In the genomic region with DNA sequence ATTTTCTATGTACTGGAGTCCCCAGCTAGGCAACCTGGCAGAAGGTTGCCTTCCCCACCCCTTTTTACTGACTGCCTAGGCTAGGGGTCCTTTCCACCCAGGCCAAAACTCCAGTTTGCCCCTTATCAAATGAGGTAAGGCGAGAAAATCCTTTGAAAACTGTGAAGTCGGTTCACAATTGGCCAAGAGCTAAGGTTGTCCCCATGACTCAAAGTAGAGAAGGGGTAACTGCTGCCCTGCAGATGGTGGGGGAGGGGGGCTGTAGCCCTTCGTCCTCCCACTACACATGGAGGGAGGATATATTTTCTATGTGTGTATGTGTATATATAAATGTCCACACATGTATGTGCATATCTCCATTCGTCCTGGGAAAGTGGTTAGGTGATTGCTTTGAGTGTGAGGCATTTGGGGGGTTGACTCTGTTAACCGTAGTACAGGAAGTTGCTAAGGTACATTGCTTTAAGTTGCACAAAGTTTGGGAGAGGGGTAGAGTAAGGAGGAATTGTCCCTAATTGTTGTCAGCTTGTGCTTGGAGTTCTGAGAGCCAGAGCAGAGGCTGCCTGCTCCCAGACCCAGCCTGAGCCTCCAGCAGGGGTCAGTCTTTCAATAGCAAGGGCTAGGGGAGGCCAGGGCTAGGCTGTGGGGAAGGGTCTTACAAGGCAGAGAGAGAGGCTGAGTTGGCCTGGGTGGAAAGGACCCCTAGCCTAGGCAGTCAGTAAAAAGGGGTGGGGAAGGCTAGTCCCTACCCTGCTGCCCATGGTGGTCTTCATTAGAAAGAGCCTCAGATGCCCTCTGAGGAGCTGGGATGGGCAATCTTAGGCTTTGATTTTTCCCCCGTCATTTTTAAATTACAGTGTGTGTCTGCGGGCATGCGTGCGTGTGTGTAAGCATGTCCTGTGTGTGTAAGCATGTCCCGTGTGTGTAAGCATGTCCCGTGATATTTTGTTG, we compare ENCODE assay signal across 9 mouse cellular contexts. TPM values are rescaled to one million over a fixed set of nuclear protein-coding genes. Genes with fewer than 3 reads are reported as not detected.
DNase-seq lines count a peak whose midpoint lies in the region; ATAC-seq and TF ChIP-seq lines count a peak whose summit lies in the region.
"Had no signal": no experiment of that assay in that cellular context is flagged by ENCODE, and none has a peak within 500 bp of the region (broad histone marks: within the 10 kb centered on the region; RNA-seq: fewer than 3 reads in every experiment).

No protein-coding gene starts in this region.

- ATAC-seq in liver, embryonic 11.5 days (replicated peaks; ENCODE audit: low FRiP score), result no peak
- ATAC-seq in forebrain, embryonic 12.5 days (ENCODE audit: low FRiP score), result peak; percentile 36
- ATAC-seq in liver, embryonic 15.5 days (ENCODE audit: insufficient read depth), result no peak
- ATAC-seq in stomach, postnatal 0 days (ENCODE audit: low FRiP score, low TSS enrichment), result no peak

- WGBS in liver, embryonic 11.5 days, result 76% methylated on average over 11 of the region's 11 CpGs
- WGBS in forebrain, embryonic 12.5 days, result 81% methylated on average over 11 of the region's 11 CpGs
- WGBS in liver, embryonic 15.5 days (ENCODE audit: insufficient replicate concordance), result 69% methylated on average over 11 of the region's 11 CpGs
- 77% methylated on average over 11 of the region's 11 CpGs for WGBS in stomach, postnatal 0 days

- H3K27me3 ChIP-seq in liver, embryonic 11.5 days (replicated peaks; ENCODE audit: control insufficient read depth, insufficient read depth, low read length), result no peaks in the 10 kb centered on the region
- H3K27me3 ChIP-seq in forebrain, embryonic 12.5 days, result no peaks in the 10 kb centered on the region
- H3K27me3 ChIP-seq in liver, embryonic 15.5 days, result no peaks in the 10 kb centered on the region; the same call in 1 of the 2 replicates
- no peaks in the 10 kb centered on the region for H3K27me3 ChIP-seq in stomach, postnatal 0 days (ENCODE audit: control insufficient read depth, insufficient read depth, low read length)

- TF ChIP-seq EP300 in stomach, postnatal 0 days (optimal IDR thresholded peaks at IDR 0.05), result no peak

- H3K9me3 ChIP-seq in liver, embryonic 11.5 days (ENCODE audit: control insufficient read depth, low read length), result no peaks in the 10 kb centered on the region
- no peaks in the 10 kb centered on the region for H3K9me3 ChIP-seq in forebrain, embryonic 12.5 days
- H3K9me3 ChIP-seq in liver, embryonic 15.5 days (replicated peaks), result no peaks in the 10 kb centered on the region
- H3K9me3 ChIP-seq in stomach, postnatal 0 days (ENCODE audit: control insufficient read depth, low read length), result no peaks in the 10 kb centered on the region

- no peak overlapping the region for H3K9ac ChIP-seq in liver, embryonic 11.5 days (ENCODE audit: low read depth, low read length)
- H3K9ac ChIP-seq in forebrain, embryonic 12.5 days, result peak overlapping the region; percentile 100; the same call in 1 of the 2 replicates
- no peak overlapping the region for H3K9ac ChIP-seq in liver, embryonic 15.5 days
- peak overlapping the region; percentile 18; the same call in 1 of the 2 replicates for H3K9ac ChIP-seq in stomach, postnatal 0 days (ENCODE audit: low read length)

- H3K36me3 ChIP-seq in liver, embryonic 11.5 days (ENCODE audit: control insufficient read depth, insufficient read depth, low read length), result no peaks in the 10 kb centered on the region
- H3K36me3 ChIP-seq in forebrain, embryonic 12.5 days (replicated peaks), result peaks cover 10% of the 10 kb centered on the region; the same call in 1 of the 2 replicates
- peaks cover 11% of the 10 kb centered on the region; the same call in 1 of the 2 replicates for H3K36me3 ChIP-seq in liver, embryonic 15.5 days (replicated peaks)
- H3K36me3 ChIP-seq in stomach, postnatal 0 days (ENCODE audit: control insufficient read depth, insufficient read depth, low read length), result no peaks in the 10 kb centered on the region

- H3K4me2 ChIP-seq in liver, embryonic 11.5 days, result no peak overlapping the region
- H3K4me2 ChIP-seq in forebrain, embryonic 12.5 days, result peak overlapping the region; percentile 5
- H3K4me2 ChIP-seq in liver, embryonic 15.5 days, result 0 out of 2 replicates have a peak overlapping the region, but pooled peaks have one; percentile 2
- no peak overlapping the region for H3K4me2 ChIP-seq in stomach, postnatal 0 days (replicated peaks; ENCODE audit: low read depth)

- no peak overlapping the region for H3K27ac ChIP-seq in liver, embryonic 11.5 days (ENCODE audit: low read depth, low read length)
- 0 out of 2 replicates have a peak overlapping the region, but pooled peaks have one; percentile 13 for H3K27ac ChIP-seq in forebrain, embryonic 12.5 days
- H3K27ac ChIP-seq in liver, embryonic 15.5 days (replicated peaks), result no peak overlapping the region
- no peak overlapping the region for H3K27ac ChIP-seq in stomach, postnatal 0 days (replicated peaks)

- H3K4me1 ChIP-seq in liver, embryonic 11.5 days (replicated peaks; ENCODE audit: control insufficient read depth, insufficient read depth, low read length), result peaks cover 25% of the 10 kb centered on the region
- H3K4me1 ChIP-seq in forebrain, embryonic 12.5 days, result peaks cover 47% of the 10 kb centered on the region
- peaks cover 57% of the 10 kb centered on the region for H3K4me1 ChIP-seq in liver, embryonic 15.5 days (replicated peaks)
- H3K4me1 ChIP-seq in stomach, postnatal 0 days (replicated peaks; ENCODE audit: control insufficient read depth, insufficient read depth), result no peaks in the 10 kb centered on the region

- TF ChIP-seq CTCF in brain, embryonic 14.5 days (IDR thresholded peaks at IDR 0.05; ENCODE audit: borderline replicate concordance, extremely low read depth, insufficient read depth, insufficient read length), result peak; percentile 86
- TF ChIP-seq CTCF in stomach, postnatal 0 days (IDR thresholded peaks at IDR 0.05; ENCODE audit: low read depth), result peak; percentile 76

- no peak overlapping the region for H3K4me3 ChIP-seq in liver, embryonic 11.5 days (ENCODE audit: low read depth, low read length)
- H3K4me3 ChIP-seq in forebrain, embryonic 12.5 days (replicated peaks), result no peak overlapping the region; the same call in none of the 2 replicates
- H3K4me3 ChIP-seq in liver, embryonic 15.5 days (replicated peaks), result no peak overlapping the region
- H3K4me3 ChIP-seq in stomach, postnatal 0 days (ENCODE audit: low read depth, low read length), result no peak overlapping the region
- H3K4me3 ChIP-seq: erythroblast, embryonic 14.5 days had no signal

- DNase-seq in liver, result peak; percentile 43
- DNase-seq in liver, embryonic 11.5 days (ENCODE audit: low spot score), result no peak
- DNase-seq in brain, embryonic 14.5 days (ENCODE audit: low read depth), result peak; percentile 72
- DNase-seq in stomach, postnatal 0 days (ENCODE audit: low spot score), result peak; percentile 48
- no peak for DNase-seq in urinary bladder, adult 2 months (ENCODE audit: low spot score)
- DNase-seq in ovary, adult 18-20 months (ENCODE audit: low spot score), result no peak

- no peak for TF ChIP-seq POLR2A in brain, embryonic 14.5 days (IDR thresholded peaks at IDR 0.05; ENCODE audit: borderline replicate concordance, extremely low read depth, insufficient read depth, insufficient read length, poor library complexity, severe bottlenecking)

RNA-seq across cellular contexts. Expression of a gene that starts 5.2 kb away (rescaled TPM):
- polyA plus RNA-seq in liver, embryonic 11.5 days (2014; fragmentation: Nextera tagmentation; extraction: Ambion mirVana), result 7.0 and 9.0 TPM in 2 replicates
- 56.9 and 57.9 TPM in 2 replicates for polyA plus RNA-seq in brain, embryonic 14.5 days (2012; rRNA removed)
- 18.7 TPM in 2 replicates for polyA plus RNA-seq in forebrain, embryonic 12.5 days (2016; fragmentation: Nextera tagmentation; extraction: Ambion mirVana)
- polyA plus RNA-seq in liver, embryonic 15.5 days (2015; fragmentation: Nextera tagmentation; extraction: Ambion mirVana), result 3.2 and 3.8 TPM in 2 replicates
- polyA plus RNA-seq in stomach, postnatal 0 days (2015; fragmentation: Nextera tagmentation; extraction: Ambion mirVana), result 5.2 and 6.0 TPM in 2 replicates
- polyA plus RNA-seq in urinary bladder, adult 2 months (2012; rRNA removed), result 32.4 and 34.7 TPM in 2 replicates

RNA-seq across cellular contexts. Expression of a gene that starts 10.8 kb away (rescaled TPM):
- polyA plus RNA-seq in liver, embryonic 11.5 days (2014; fragmentation: Nextera tagmentation; extraction: Ambion mirVana), result 61.4 and 70.6 TPM in 2 replicates
- 64.3 and 83.1 TPM in 2 replicates for polyA plus RNA-seq in brain, embryonic 14.5 days (2012; rRNA removed)
- polyA plus RNA-seq in forebrain, embryonic 12.5 days (2016; fragmentation: Nextera tagmentation; extraction: Ambion mirVana), result 61.6 and 62.1 TPM in 2 replicates
- 29.4 and 33.4 TPM in 2 replicates for polyA plus RNA-seq in liver, embryonic 15.5 days (2015; fragmentation: Nextera tagmentation; extraction: Ambion mirVana)
- 37.9 and 39.9 TPM in 2 replicates for polyA plus RNA-seq in stomach, postnatal 0 days (2015; fragmentation: Nextera tagmentation; extraction: Ambion mirVana)
- 23.4 and 29.6 TPM in 2 replicates for polyA plus RNA-seq in urinary bladder, adult 2 months (2012; rRNA removed)

RNA-seq across cellular contexts. Expression of a gene that starts 19.9 kb away (rescaled TPM):
- 4.6 and 7.8 TPM in 2 replicates for polyA plus RNA-seq in liver, embryonic 11.5 days (2014; fragmentation: Nextera tagmentation; extraction: Ambion mirVana)
- polyA plus RNA-seq in brain, embryonic 14.5 days (2012; rRNA removed), result not detected in 2 replicates
- 0.38 and 0.47 TPM in 2 replicates for polyA plus RNA-seq in forebrain, embryonic 12.5 days (2016; fragmentation: Nextera tagmentation; extraction: Ambion mirVana)
- polyA plus RNA-seq in liver, embryonic 15.5 days (2015; fragmentation: Nextera tagmentation; extraction: Ambion mirVana), result 0.68 and 1.0 TPM in 2 replicates
- not detected in 2 replicates for polyA plus RNA-seq in stomach, postnatal 0 days (2015; fragmentation: Nextera tagmentation; extraction: Ambion mirVana)
- polyA plus RNA-seq in urinary bladder, adult 2 months (2012; rRNA removed), result not detected in 2 replicates
- polyA plus RNA-seq: erythroblast, embryonic 14.5 days had no signal

RNA-seq across cellular contexts. Expression of a gene that starts 20.2 kb away (rescaled TPM):
- polyA plus RNA-seq in liver, embryonic 11.5 days (2014; fragmentation: Nextera tagmentation; extraction: Ambion mirVana), result 306 and 319 TPM in 2 replicates
- polyA plus RNA-seq in brain, embryonic 14.5 days (2012; rRNA removed), result 1,055 and 1,401 TPM in 2 replicates
- 411 and 417 TPM in 2 replicates for polyA plus RNA-seq in forebrain, embryonic 12.5 days (2016; fragmentation: Nextera tagmentation; extraction: Ambion mirVana)
- 150 and 161 TPM in 2 replicates for polyA plus RNA-seq in liver, embryonic 15.5 days (2015; fragmentation: Nextera tagmentation; extraction: Ambion mirVana)
- polyA plus RNA-seq in stomach, postnatal 0 days (2015; fragmentation: Nextera tagmentation; extraction: Ambion mirVana), result 345 and 374 TPM in 2 replicates
- 363 and 433 TPM in 2 replicates for polyA plus RNA-seq in urinary bladder, adult 2 months (2012; rRNA removed)

RNA-seq across cellular contexts. Expression of a gene that starts 36.3 kb away (rescaled TPM):
- polyA plus RNA-seq in liver, embryonic 11.5 days (2014; fragmentation: Nextera tagmentation; extraction: Ambion mirVana), result 0.39 and 0.49 TPM in 2 replicates
- polyA plus RNA-seq in brain, embryonic 14.5 days (2012; rRNA removed), result 0.20 and 0.30 TPM in 2 replicates
- polyA plus RNA-seq in forebrain, embryonic 12.5 days (2016; fragmentation: Nextera tagmentation; extraction: Ambion mirVana), result 0.09 TPM in 2 replicates
- 0.07 and 0.25 TPM in 2 replicates for polyA plus RNA-seq in liver, embryonic 15.5 days (2015; fragmentation: Nextera tagmentation; extraction: Ambion mirVana)
- 0.79 and 0.96 TPM in 2 replicates for polyA plus RNA-seq in stomach, postnatal 0 days (2015; fragmentation: Nextera tagmentation; extraction: Ambion mirVana)
- 0.11 and 0.15 TPM in 2 replicates for polyA plus RNA-seq in urinary bladder, adult 2 months (2012; rRNA removed)
- polyA plus RNA-seq: erythroblast, embryonic 14.5 days had no signal

Comparison
In these comparisons a context has a peak if more than half of its experiments do, and no peak if none do; other contexts are left out.
1. DNase-seq: peak in liver (single experiment), brain, embryonic 14.5 days (single experiment) and stomach, postnatal 0 days (single experiment); none in liver, embryonic 11.5 days (single experiment), urinary bladder, adult 2 months (single experiment) and ovary, adult 18-20 months (single experiment).
2. H3K4me2 ChIP-seq: peak in forebrain, embryonic 12.5 days (single experiment) and liver, embryonic 15.5 days (single experiment); none in liver, embryonic 11.5 days (single experiment) and stomach, postnatal 0 days (single experiment).
3. H3K9ac ChIP-seq: peak in forebrain, embryonic 12.5 days (single experiment) and stomach, postnatal 0 days (single experiment); none in liver, embryonic 11.5 days (single experiment) and liver, embryonic 15.5 days (single experiment).